Mouse (Mus musculus): ENCODE measurements at regions not wholly inside any gene's neighbourhood (a gene's known extent, or its start where the extent isn't known, plus 50 kb on each side); places are given as distances from the start of the nearest gene placed in this dataset.

- DNase-seq (ENCODE audit: low spot score), result no peak
Observed at GRCm38 (mm10) chr11:92858170-92858569, 239.7 kb upstream of the Car10 start.

GRCm38 (mm10) chr11:92889693-92890454 is 208.0 kb upstream of the Car10 start:
- DNase-seq (ENCODE audit: low spot score), result peak; percentile 68

GRCm38 (mm10) chr11:92899296-92899695 is 198.5 kb upstream of the Car10 start:
- no peak for DNase-seq (ENCODE audit: low spot score)

All from urinary bladder, postnatal 14 days (tissue).